9 mouse cellular contexts compared by ENCODE assay signal in genomic region chr7:27331854-27332253, GRCm38 (mm10). TPM values are rescaled to one million over a fixed set of nuclear protein-coding genes. Genes with fewer than 3 reads are reported as not detected.
DNase-seq lines count a peak whose midpoint lies in the region; ATAC-seq lines count a peak whose summit lies in the region.
"Had no signal": no experiment of that assay in that cellular context is flagged by ENCODE, and none has a peak within 500 bp of the region (broad histone marks: within the 10 kb centered on the region; RNA-seq: fewer than 3 reads in every experiment).

No protein-coding gene starts in this region.

- H3K4me1 ChIP-seq in forebrain, embryonic 13.5 days, result peaks cover 59% of the 10 kb centered on the region
- H3K4me1 ChIP-seq in forebrain, embryonic 15.5 days, result peaks cover 58% of the 10 kb centered on the region
- H3K4me1 ChIP-seq in midbrain, embryonic 13.5 days (replicated peaks), result peaks cover 56% of the 10 kb centered on the region
- peaks cover 59% of the 10 kb centered on the region for H3K4me1 ChIP-seq in midbrain, embryonic 15.5 days
- peaks cover 35% of the 10 kb centered on the region for H3K4me1 ChIP-seq in intestine, embryonic 14.5 days (replicated peaks; ENCODE audit: control insufficient read depth, insufficient read depth, low read length)

- ATAC-seq in forebrain, embryonic 13.5 days, result no peak
- ATAC-seq in forebrain, embryonic 15.5 days (replicated peaks), result no peak
- no peak for ATAC-seq in midbrain, embryonic 13.5 days
- no peak for ATAC-seq in midbrain, embryonic 15.5 days (replicated peaks)
- ATAC-seq in intestine, embryonic 14.5 days (replicated peaks; ENCODE audit: low FRiP score, low TSS enrichment, low read depth), result no peak
- ATAC-seq in monocyte, adult 5-6 weeks (replicated peaks; ENCODE audit: insufficient number of reproducible peaks, low FRiP score, low TSS enrichment, poor library complexity, severe bottlenecking), result no peak

- 4% methylated on average over 8 of the region's 8 CpGs for whole genome bisulfite sequencing in forebrain, embryonic 13.5 days
- WGBS in forebrain, embryonic 15.5 days, result 10% methylated on average over 8 of the region's 8 CpGs
- WGBS in midbrain, embryonic 13.5 days, result 5% methylated on average over 8 of the region's 8 CpGs
- 11% methylated on average over 8 of the region's 8 CpGs for WGBS in midbrain, embryonic 15.5 days
- WGBS in intestine, embryonic 14.5 days, result 4% methylated on average over 8 of the region's 8 CpGs

- H3K9ac ChIP-seq in forebrain, embryonic 13.5 days, result peak overlapping the region; percentile 22; the same call in 1 of the 2 replicates
- H3K9ac ChIP-seq in forebrain, embryonic 15.5 days (replicated peaks), result no peak overlapping the region
- H3K9ac ChIP-seq in midbrain, embryonic 13.5 days (replicated peaks), result no peak overlapping the region
- H3K9ac ChIP-seq in midbrain, embryonic 15.5 days, result no peak overlapping the region
- peak overlapping the region; percentile 63 for H3K9ac ChIP-seq in intestine, embryonic 14.5 days (ENCODE audit: low read length)

- H3K27me3 ChIP-seq in forebrain, embryonic 13.5 days, result peaks cover 87% of the 10 kb centered on the region
- H3K27me3 ChIP-seq in forebrain, embryonic 15.5 days, result peaks cover 81% of the 10 kb centered on the region
- peaks cover 94% of the 10 kb centered on the region for H3K27me3 ChIP-seq in midbrain, embryonic 13.5 days
- H3K27me3 ChIP-seq in midbrain, embryonic 15.5 days (replicated peaks), result peaks cover 99% of the 10 kb centered on the region
- peaks cover 56% of the 10 kb centered on the region for H3K27me3 ChIP-seq in intestine, embryonic 14.5 days (replicated peaks; ENCODE audit: control insufficient read depth, insufficient read depth, low read length)
- H3K27me3 ChIP-seq in splenic B cell, adult 2 months (ENCODE audit: control insufficient read depth, insufficient read depth, low read length, poor library complexity, severe bottlenecking), result no peaks in the 10 kb centered on the region

- H3K27ac ChIP-seq in forebrain, embryonic 13.5 days, result no peak overlapping the region
- no peak overlapping the region for H3K27ac ChIP-seq in forebrain, embryonic 15.5 days (replicated peaks)
- H3K27ac ChIP-seq in midbrain, embryonic 13.5 days, result no peak overlapping the region
- H3K27ac ChIP-seq in midbrain, embryonic 15.5 days, result no peak overlapping the region
- H3K27ac ChIP-seq in intestine, embryonic 14.5 days (ENCODE audit: low read depth), result peak overlapping the region; percentile 88

- H3K9me3 ChIP-seq in forebrain, embryonic 13.5 days (replicated peaks), result no peaks in the 10 kb centered on the region
- no peaks in the 10 kb centered on the region for H3K9me3 ChIP-seq in forebrain, embryonic 15.5 days
- no peaks in the 10 kb centered on the region for H3K9me3 ChIP-seq in midbrain, embryonic 13.5 days
- no peaks in the 10 kb centered on the region for H3K9me3 ChIP-seq in midbrain, embryonic 15.5 days
- no peaks in the 10 kb centered on the region for H3K9me3 ChIP-seq in intestine, embryonic 14.5 days (ENCODE audit: control insufficient read depth, low read length)

- H3K36me3 ChIP-seq in forebrain, embryonic 13.5 days (ENCODE audit: poor library complexity, severe bottlenecking), result no peaks in the 10 kb centered on the region
- H3K36me3 ChIP-seq in forebrain, embryonic 15.5 days, result no peaks in the 10 kb centered on the region
- no peaks in the 10 kb centered on the region for H3K36me3 ChIP-seq in midbrain, embryonic 13.5 days
- H3K36me3 ChIP-seq in midbrain, embryonic 15.5 days (replicated peaks), result no peaks in the 10 kb centered on the region
- peaks cover 12% of the 10 kb centered on the region; the same call in 1 of the 2 replicates for H3K36me3 ChIP-seq in intestine, embryonic 14.5 days (ENCODE audit: control insufficient read depth, insufficient read depth, low read length)
- H3K36me3 ChIP-seq in splenic B cell, adult 2 months (ENCODE audit: control insufficient read depth, insufficient read depth, low read length, poor library complexity, severe bottlenecking), result no peaks in the 10 kb centered on the region

- peak; percentile 66 for DNase-seq in intestine, embryonic 14.5 days (ENCODE audit: low spot score)
- DNase-seq in splenic B cell, adult 2 months (ENCODE audit: low read depth, low spot score), result peak; percentile 20
- no peak for DNase-seq in adrenal gland, postnatal 36 days

- peak overlapping the region; percentile 82 for H3K4me2 ChIP-seq in forebrain, embryonic 13.5 days
- no peak overlapping the region for H3K4me2 ChIP-seq in forebrain, embryonic 15.5 days (replicated peaks)
- peak overlapping the region; percentile 77; the same call in 1 of the 2 replicates for H3K4me2 ChIP-seq in midbrain, embryonic 13.5 days (replicated peaks)
- H3K4me2 ChIP-seq in midbrain, embryonic 15.5 days, result no peak overlapping the region
- H3K4me2 ChIP-seq in intestine, embryonic 14.5 days (ENCODE audit: low read length), result peak overlapping the region; percentile 62

- no peak overlapping the region for H3K4me3 ChIP-seq in forebrain, embryonic 13.5 days
- H3K4me3 ChIP-seq in forebrain, embryonic 15.5 days, result no peak overlapping the region
- H3K4me3 ChIP-seq in midbrain, embryonic 13.5 days (replicated peaks), result no peak overlapping the region
- no peak overlapping the region for H3K4me3 ChIP-seq in midbrain, embryonic 15.5 days
- peak overlapping the region; percentile 55 for H3K4me3 ChIP-seq in intestine, embryonic 14.5 days (ENCODE audit: low read depth, low read length)

RNA-seq across cellular contexts. Expression of gene Ltbp4, which starts 5.6 kb away (rescaled TPM):
- polyA plus RNA-seq in forebrain, embryonic 13.5 days (2015; fragmentation: Nextera tagmentation; extraction: Ambion mirVana), result 10.5 and 13.4 TPM in 2 replicates
- 13.3 and 15.0 TPM in 2 replicates for polyA plus RNA-seq in forebrain, embryonic 15.5 days (2015; fragmentation: Nextera tagmentation; extraction: Ambion mirVana)
- 8.0 and 9.1 TPM in 2 replicates for polyA plus RNA-seq in midbrain, embryonic 13.5 days (2015; fragmentation: Nextera tagmentation; extraction: Ambion mirVana)
- polyA plus RNA-seq in midbrain, embryonic 15.5 days (2015; fragmentation: Nextera tagmentation; extraction: Ambion mirVana), result 13.4 and 15.7 TPM in 2 replicates
- 97.9 and 110 TPM in 2 replicates for polyA plus RNA-seq in intestine, embryonic 14.5 days (2014; fragmentation: Nextera tagmentation; extraction: Ambion mirVana)
- total RNA-seq in monocyte, adult 5-6 weeks (2017), result 0.68 TPM in 1 of 3 replicates, not detected in the others
- total RNA-seq in adrenal gland, postnatal 36 days (2021), result 10 to 100 TPM; 77.8 to 94.6 TPM

RNA-seq across cellular contexts. Expression of gene Shkbp1, which starts 24.0 kb away (rescaled TPM):
- polyA plus RNA-seq in forebrain, embryonic 13.5 days (2015; fragmentation: Nextera tagmentation; extraction: Ambion mirVana), result 85.4 and 89.3 TPM in 2 replicates
- 90.2 and 91.5 TPM in 2 replicates for polyA plus RNA-seq in forebrain, embryonic 15.5 days (2015; fragmentation: Nextera tagmentation; extraction: Ambion mirVana)
- 67.2 and 84.3 TPM in 2 replicates for polyA plus RNA-seq in midbrain, embryonic 13.5 days (2015; fragmentation: Nextera tagmentation; extraction: Ambion mirVana)
- polyA plus RNA-seq in midbrain, embryonic 15.5 days (2015; fragmentation: Nextera tagmentation; extraction: Ambion mirVana), result 63.9 and 64.7 TPM in 2 replicates
- 39.8 and 40.0 TPM in 2 replicates for polyA plus RNA-seq in intestine, embryonic 14.5 days (2014; fragmentation: Nextera tagmentation; extraction: Ambion mirVana)
- total RNA-seq in monocyte, adult 5-6 weeks (2017), result 33.3 to 47.0 TPM (median 39.9 TPM) in 3 replicates
- total RNA-seq in adrenal gland, postnatal 36 days (2021), result 10 to 100 TPM; 22.3 TPM

RNA-seq across cellular contexts. Expression of gene Gm20479, which starts 25.4 kb away (rescaled TPM):
- 0.62 TPM in 1 of 2 replicates, not detected in the other for polyA plus RNA-seq in forebrain, embryonic 13.5 days (2015; fragmentation: Nextera tagmentation; extraction: Ambion mirVana)
- polyA plus RNA-seq in forebrain, embryonic 15.5 days (2015; fragmentation: Nextera tagmentation; extraction: Ambion mirVana), result 0.46 TPM in 1 of 2 replicates, not detected in the other
- polyA plus RNA-seq in midbrain, embryonic 13.5 days (2015; fragmentation: Nextera tagmentation; extraction: Ambion mirVana), result 0.53 TPM in 1 of 2 replicates, not detected in the other
- polyA plus RNA-seq in midbrain, embryonic 15.5 days (2015; fragmentation: Nextera tagmentation; extraction: Ambion mirVana), result not detected in 2 replicates
- polyA plus RNA-seq in intestine, embryonic 14.5 days (2014; fragmentation: Nextera tagmentation; extraction: Ambion mirVana), result 0.50 and 1.2 TPM in 2 replicates
- total RNA-seq in monocyte, adult 5-6 weeks (2017), result not detected in 3 replicates
- 1 to 10 TPM in 1 of 2 experiments, not detected in 1; 6.1 TPM for total RNA-seq in adrenal gland, postnatal 36 days (2021)
- polyA plus RNA-seq: thymus, adult 2 months had no signal

Comparison
In these comparisons a context has a peak if more than half of its experiments do, and no peak if none do; other contexts are left out.
1. H3K4me2 ChIP-seq: peak in forebrain, embryonic 13.5 days (single experiment), midbrain, embryonic 13.5 days (single experiment) and intestine, embryonic 14.5 days (single experiment); none in forebrain, embryonic 15.5 days (single experiment) and midbrain, embryonic 15.5 days (single experiment).
2. H3K9ac ChIP-seq: peak in forebrain, embryonic 13.5 days (single experiment) and intestine, embryonic 14.5 days (single experiment); none in forebrain, embryonic 15.5 days (single experiment), midbrain, embryonic 13.5 days (single experiment) and midbrain, embryonic 15.5 days (single experiment).
3. DNase-seq: peak in intestine, embryonic 14.5 days (single experiment) and splenic B cell, adult 2 months (single experiment); none in adrenal gland, postnatal 36 days (0 of 2).